8 mouse cellular contexts compared by ENCODE assay signal in genomic region chr5:34949769-34950211, GRCm38 (mm10). TPM values are rescaled to one million over a fixed set of nuclear protein-coding genes. Genes with fewer than 3 reads are reported as not detected.
A peak's percentile ranks its signal among the peaks of the same experiment; 100 is the strongest.
DNase-seq lines count a peak whose midpoint lies in the region; ATAC-seq lines count a peak whose summit lies in the region.

No protein-coding gene starts in this region.

- H3K27ac ChIP-seq in liver, embryonic 11.5 days (ENCODE audit: low read depth, low read length), result peak overlapping the region; percentile 85

- peak; percentile 39 for ATAC-seq in liver, embryonic 11.5 days (replicated peaks; ENCODE audit: low FRiP score)
- ATAC-seq in megakaryocyte-erythroid progenitor cell, adult 5-6 weeks (replicated peaks; ENCODE audit: low FRiP score, low TSS enrichment, poor library complexity, severe bottlenecking), result no peak

- 7% methylated on average over 12 of the region's 12 CpGs for WGBS in liver, embryonic 11.5 days

- peak overlapping the region; percentile 93 for H3K4me2 ChIP-seq in liver, embryonic 11.5 days

- peaks cover 32% of the 10 kb centered on the region for H3K36me3 ChIP-seq in erythroblast, embryonic 14.5 days (ENCODE audit: control insufficient read depth)
- peaks cover 5% of the 10 kb centered on the region; the same call in 1 of the 2 replicates for H3K36me3 ChIP-seq in liver, embryonic 11.5 days (ENCODE audit: control insufficient read depth, insufficient read depth, low read length)

- peak; percentile 9 for DNase-seq in kidney, adult 11 months
- no peak for DNase-seq in kidney, adult 18-20 months
- DNase-seq in ES-CJ7 (ENCODE audit: low read depth, low spot score), result peak; percentile 12
- DNase-seq in liver, embryonic 11.5 days (ENCODE audit: low spot score), result no peak
- DNase-seq in layer of hippocampus, postnatal 14 days (ENCODE audit: low spot score in 2 of 2), result no peak
- no peak for DNase-seq in gastrocnemius, adult 8-10 months (ENCODE audit: low spot score in 2 of 2)

- peaks cover 65% of the 10 kb centered on the region for H3K4me1 ChIP-seq in erythroblast, embryonic 14.5 days (ENCODE audit: control insufficient read depth)
- H3K4me1 ChIP-seq in liver, embryonic 11.5 days (replicated peaks; ENCODE audit: control insufficient read depth, insufficient read depth, low read length), result peaks cover 15% of the 10 kb centered on the region

- H3K9me3 ChIP-seq in erythroblast, embryonic 14.5 days (ENCODE audit: control insufficient read depth, low read length), result no peaks in the 10 kb centered on the region
- H3K9me3 ChIP-seq in liver, embryonic 11.5 days (ENCODE audit: control insufficient read depth, low read length), result peaks cover 4% of the 10 kb centered on the region; the same call in 1 of the 2 replicates

- H3K27me3 ChIP-seq in erythroblast, embryonic 14.5 days (ENCODE audit: control insufficient read depth), result no peaks in the 10 kb centered on the region
- no peaks in the 10 kb centered on the region for H3K27me3 ChIP-seq in liver, embryonic 11.5 days (replicated peaks; ENCODE audit: control insufficient read depth, insufficient read depth, low read length)

- H3K4me3 ChIP-seq in erythroblast, embryonic 14.5 days (replicated peaks), result peak overlapping the region; percentile 83
- H3K4me3 ChIP-seq in liver, embryonic 11.5 days (ENCODE audit: low read depth, low read length), result peak overlapping the region; percentile 92

- peak overlapping the region; percentile 97 for H3K9ac ChIP-seq in liver, embryonic 11.5 days (ENCODE audit: low read depth, low read length)

RNA-seq across cellular contexts. Expression of gene Rgs12, which starts 0.5 kb away (rescaled TPM):
- polyA plus RNA-seq in erythroblast, embryonic 14.5 days (2012), result 8.3 and 9.3 TPM in 2 replicates
- 38.8 and 39.3 TPM in 2 replicates for polyA plus RNA-seq in liver, embryonic 11.5 days (2014; fragmentation: Nextera tagmentation; extraction: Ambion mirVana)
- total RNA-seq in layer of hippocampus, postnatal 14 days (2021), result 10 to 100 TPM; 44.3 to 50.3 TPM
- 1 to 10 TPM; 1.8 to 2.6 (median 2.2) TPM for total RNA-seq in gastrocnemius, adult 8-10 months (2022)
- 40.7 and 47.4 TPM in 2 replicates for total RNA-seq in megakaryocyte-erythroid progenitor cell, adult 5-6 weeks (2014; fragmentation: Nextera tagmentation)
- total RNA-seq in megakaryocyte-erythroid progenitor cell, adult 5-6 weeks (2017), result 30.6 and 38.2 TPM in 2 replicates

RNA-seq across cellular contexts. Expression of gene Msantd1, which starts 42.0 kb away (rescaled TPM):
- 0.29 and 0.81 TPM in 2 replicates for polyA plus RNA-seq in erythroblast, embryonic 14.5 days (2012)
- 0.48 and 0.95 TPM in 2 replicates for polyA plus RNA-seq in liver, embryonic 11.5 days (2014; fragmentation: Nextera tagmentation; extraction: Ambion mirVana)
- total RNA-seq in layer of hippocampus, postnatal 14 days (2021), result 1 to 10 TPM; 8.5 to 9.4 TPM
- total RNA-seq in gastrocnemius, adult 8-10 months (2022), result under 1 TPM; 0.10 to 0.56 (median 0.20) TPM
- 2.9 and 4.5 TPM in 2 replicates for total RNA-seq in megakaryocyte-erythroid progenitor cell, adult 5-6 weeks (2014; fragmentation: Nextera tagmentation)
- 0.38 TPM in 1 of 2 replicates, not detected in the other for total RNA-seq in megakaryocyte-erythroid progenitor cell, adult 5-6 weeks (2017)

Comparison
In these comparisons a context has a peak if more than half of its experiments do, and no peak if none do; other contexts are left out.
1. DNase-seq: peak in kidney, adult 11 months (single experiment) and ES-CJ7 (single experiment); none in kidney, adult 18-20 months (single experiment), liver, embryonic 11.5 days (single experiment), layer of hippocampus, postnatal 14 days (0 of 2) and gastrocnemius, adult 8-10 months (0 of 2).
2. RNA of gene Rgs12, which starts 0.5 kb away (total RNA-seq): 44.3 to 50.3 TPM in layer of hippocampus, postnatal 14 days and 30.6 to 47.4 TPM in megakaryocyte-erythroid progenitor cell, adult 5-6 weeks; 1.8 to 2.6 TPM in gastrocnemius, adult 8-10 months; every median in the first group is over 4 times any median in the second.